Mouse (Mus musculus): ENCODE results near the gene Qars.

Gene Qars

GRCm38 (mm10) chr9:108530954-108531353 is 23.4 kb downstream of the Qars start:
- in situ Hi-C loops (cut with MseI, MboI): no loop called here

- in situ Hi-C loops (cut with MseI, MboI): no loop called here
Measured at GRCm38 (mm10) chr9:108531496-108531895, 24.0 kb downstream of the Qars start.

DNA sequence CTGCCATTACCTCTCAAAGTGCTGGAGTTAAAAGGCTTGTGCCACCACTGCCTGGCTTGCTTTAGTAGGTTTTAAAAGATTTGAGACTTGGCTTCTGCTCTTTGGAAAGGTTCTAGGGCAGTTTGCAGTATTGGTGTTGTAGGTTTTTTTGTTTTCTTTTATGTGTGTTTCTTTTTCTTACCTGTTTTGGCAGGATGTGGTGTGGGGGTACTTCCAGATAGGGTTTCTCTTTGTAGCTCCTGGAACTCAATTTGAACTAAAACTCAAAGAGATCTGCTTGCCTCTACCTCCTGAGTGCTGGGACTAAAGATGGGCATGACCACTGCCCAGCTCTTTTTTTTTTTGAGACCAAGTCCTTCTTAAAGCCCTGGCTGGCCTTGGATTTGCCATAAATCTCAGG is 33.3 kb downstream of the Qars start:
- in situ Hi-C loops (cut with MseI, MboI): no loop called here

GRCm38 (mm10) chr9:108545986-108546385 is 38.5 kb downstream of the Qars start:
- in situ Hi-C loops (cut with MseI, MboI): no loop called here

GRCm38 (mm10) chr9:108546875-108547274 is 39.4 kb downstream of the Qars start:
- in situ Hi-C loops (cut with MseI, MboI): no loop called here

- in situ Hi-C loops (cut with MseI, MboI): no loop called here
Measured at GRCm38 (mm10) chr9:108559169-108559568, 51.7 kb downstream of the Qars start.

DNA sequence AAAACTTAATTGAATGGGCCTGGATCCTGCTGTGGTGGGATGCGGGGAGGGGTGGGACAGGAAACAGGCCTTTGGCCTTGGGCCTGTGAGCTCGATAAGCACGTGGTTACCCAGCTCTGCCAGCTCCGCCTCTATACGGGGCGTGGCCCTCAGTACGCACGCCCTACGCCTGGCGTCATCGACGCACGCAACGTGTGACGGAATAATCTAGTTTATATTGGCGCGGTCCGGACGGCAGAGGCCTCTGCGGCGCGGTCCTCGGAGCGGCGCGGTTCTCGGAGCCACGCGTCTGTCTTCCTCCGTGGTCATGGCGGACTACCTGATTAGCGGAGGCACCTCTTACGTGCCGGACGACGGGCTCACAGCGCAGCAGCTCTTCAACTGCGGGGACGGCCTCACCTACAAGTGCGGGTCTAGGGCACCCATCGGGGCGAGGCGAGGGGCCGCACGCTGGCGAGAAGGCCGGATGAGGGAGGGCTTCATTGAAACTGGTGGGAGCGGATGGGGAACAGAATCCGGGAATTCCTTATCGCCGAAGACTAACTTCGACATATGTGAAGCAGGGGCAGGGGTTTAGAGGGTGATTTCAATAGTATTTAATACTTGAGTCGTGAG is 52.8 kb downstream of the Qars start, which contains the start of gene Impdh2:
Impdh2 (plus strand) TSS at position 60 of the 615 bp plus-strand sequence.
- in situ Hi-C loops (cut with MseI, MboI): no loop called here

DNA sequence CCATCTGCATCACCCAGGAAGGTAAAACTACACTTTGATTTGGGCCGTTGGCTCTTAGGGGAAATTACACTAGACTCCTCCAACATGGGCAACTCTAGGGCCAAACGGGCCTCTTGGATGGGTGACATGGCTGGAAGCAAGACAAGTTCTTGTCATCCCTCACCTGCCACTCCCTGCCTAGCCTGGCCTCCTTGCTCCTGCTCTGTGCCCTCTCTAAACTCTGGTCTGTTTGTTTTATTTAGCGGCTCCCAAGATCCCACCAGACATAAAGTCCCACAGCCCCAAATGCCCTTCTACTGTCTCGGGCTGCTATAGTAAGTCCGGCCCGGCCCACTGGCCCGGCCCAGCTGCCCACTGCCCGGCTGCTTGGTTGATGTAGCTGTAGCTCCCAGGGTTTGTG is 56.2 kb downstream of the Qars start:
- in situ Hi-C loops (cut with MseI, MboI): no loop called here

GRCm38 (mm10) chr9:108564131-108564530 is 56.6 kb downstream of the Qars start:
- in situ Hi-C loops (cut with MseI, MboI): no loop called here
